Mouse (Mus musculus) MEL (cell line): Measurements from ENCODE around the gene Ap3m1. TPM values are rescaled to one million over a fixed set of nuclear protein-coding genes. Genes with fewer than 3 reads are reported as not detected.

Experiments used
- DNase-seq: peaks from one replicate; pipeline ENCODE4 v3.0.0; 2011; ENCODE audit warnings: low read depth, low spot score
- H3K27ac ChIP-seq: 2 replicates; pipeline ENCODE4 v1.5.1; 2012; ENCODE audit warnings: low read depth, mild to moderate bottlenecking, control low read depth, low read length, moderate library complexity; ENCODE audit not compliant: control insufficient read depth
- H3K27me3 ChIP-seq, 2 experiments: fragments of 150-350 bp in 1 of 2; sonication (generic) in 1 of 2; 2 replicates each; pipeline ENCODE4 v1.6.1; 2012; ENCODE audit warnings: low read length in 2 of 2, mild to moderate bottlenecking in 2 of 2, improper control_type of control experiment in 1 of 2, moderate library complexity in 1 of 2; ENCODE audit not compliant: insufficient read depth in 2 of 2, control insufficient read depth in 1 of 2
- H3K36me3 ChIP-seq, 2 experiments: 2 replicates each; pipeline ENCODE4 v1.6.1; 2012 to 2014; ENCODE audit warnings: low read length in 2 of 2, improper control_type of control experiment in 1 of 2, inconsistent platforms in 1 of 2, mild to moderate bottlenecking in 1 of 2; ENCODE audit not compliant: insufficient read depth in 2 of 2, control insufficient read depth in 1 of 2
- H3K4me1 ChIP-seq, 2 experiments: fragments of 150-350 bp in 1 of 2; sonication (generic) in 1 of 2; 2 replicates each; pipeline ENCODE4 v1.6.1; 2012; ENCODE audit warnings: low read length in 2 of 2, improper control_type of control experiment in 1 of 2, mild to moderate bottlenecking in 1 of 2; ENCODE audit not compliant: insufficient read depth in 2 of 2, control insufficient read depth in 1 of 2
- H3K4me3 ChIP-seq, 2 experiments: fragments of 150-350 bp in 1 of 2; sonication (generic) in 1 of 2; 2 replicates each; pipeline ENCODE4 v1.5.1; 2012; ENCODE audit warnings: low read depth in 2 of 2, low read length in 2 of 2, mild to moderate bottlenecking in 2 of 2, moderate library complexity in 2 of 2, control low read depth in 1 of 2, improper control_type of control experiment in 1 of 2; ENCODE audit not compliant: control insufficient read depth in 1 of 2, insufficient read depth in 1 of 2
- H3K79me2 ChIP-seq: 2 replicates; pipeline ENCODE4 v1.6.1; 2012; ENCODE audit warnings: mild to moderate bottlenecking, low read length, moderate library complexity; ENCODE audit not compliant: control insufficient read depth, poor library complexity, insufficient read depth
- H3K9ac ChIP-seq: 2 replicates; pipeline ENCODE4 v1.6.1; 2012; ENCODE audit warnings: low read depth, mild to moderate bottlenecking, control low read depth, low read length, moderate library complexity; ENCODE audit not compliant: control insufficient read depth, poor library complexity, severe bottlenecking
- H3K9me3 ChIP-seq: fragments of 150-350 bp; sonication (generic); replicated peaks from 2 replicates; pipeline ENCODE4 v1.6.1; 2012; ENCODE audit warnings: mild to moderate bottlenecking, low read length, improper control_type of control experiment, moderate library complexity; ENCODE audit not compliant: insufficient read depth
- BHLHE40 ChIP-seq: IDR thresholded peaks from 2 replicates; pipeline ENCODE4 v1.6.1; 2012; ENCODE audit warnings: low read depth, mild to moderate bottlenecking, inconsistent platforms, low read length, improper control_type of control experiment, borderline replicate concordance
- CHD1 ChIP-seq: IDR thresholded peaks from 2 replicates; pipeline ENCODE4 v1.6.1; 2012; ENCODE audit warnings: low read depth, mild to moderate bottlenecking, inconsistent platforms, low read length, improper control_type of control experiment
- CHD2 ChIP-seq: IDR thresholded peaks from 2 replicates; pipeline ENCODE4 v1.6.1; 2011; ENCODE audit warnings: low read length, improper control_type of control experiment
- CTCF ChIP-seq, 3 experiments: IDR thresholded peaks in 2 of 3; conservative IDR thresholded peaks in 1 of 3; 2 replicates each; pipeline ENCODE4 v1.5.1; 2011 to 2012; ENCODE audit warnings: low read length in 3 of 3, low read depth in 2 of 3, mild to moderate bottlenecking in 2 of 3, improper control_type of control experiment in 1 of 3, inconsistent platforms in 1 of 3, mixed read lengths in 1 of 3, moderate library complexity in 1 of 3; ENCODE audit not compliant: control insufficient read depth in 1 of 3, insufficient read depth in 1 of 3, poor library complexity in 1 of 3, severe bottlenecking in 1 of 3
- E2F4 ChIP-seq: IDR thresholded peaks from 2 replicates; pipeline ENCODE4 v1.6.1; 2011; ENCODE audit warnings: low read depth, low read length, improper control_type of control experiment, borderline replicate concordance
- ELF1 ChIP-seq: IDR thresholded peaks from 2 replicates; pipeline ENCODE4 v1.6.1; 2014; ENCODE audit warnings: low read depth, mild to moderate bottlenecking, inconsistent platforms, low read length, improper control_type of control experiment, moderate library complexity
- ETS1 ChIP-seq: IDR thresholded peaks from 2 replicates; pipeline ENCODE4 v1.6.1; 2012; ENCODE audit warnings: low read depth, mild to moderate bottlenecking, inconsistent platforms, low read length, improper control_type of control experiment, moderate library complexity
- GABPA ChIP-seq: IDR thresholded peaks from 2 replicates; pipeline ENCODE4 v1.6.1; 2012; ENCODE audit warnings: low read depth, mild to moderate bottlenecking, inconsistent platforms, low read length, improper control_type of control experiment, moderate library complexity
- GATA1 ChIP-seq: IDR thresholded peaks from 2 replicates; pipeline ENCODE4 v1.6.1; 2011; ENCODE audit warnings: low read depth, low read length, improper control_type of control experiment
- JUND ChIP-seq: IDR thresholded peaks from 2 replicates; pipeline ENCODE4 v1.6.1; 2011; ENCODE audit warnings: low read depth, mild to moderate bottlenecking, improper control_type of control experiment, low read length
- MAFK ChIP-seq: IDR thresholded peaks from 2 replicates; pipeline ENCODE4 v1.6.1; 2011; ENCODE audit warnings: low read depth, mild to moderate bottlenecking, low read length, improper control_type of control experiment, borderline replicate concordance
- MXI1 ChIP-seq: IDR thresholded peaks from 2 replicates; pipeline ENCODE4 v1.6.1; 2011; ENCODE audit warnings: mild to moderate bottlenecking, low read depth, low read length, improper control_type of control experiment
- MYB ChIP-seq: IDR thresholded peaks from 2 replicates; pipeline ENCODE4 v1.6.1; 2011; ENCODE audit warnings: mild to moderate bottlenecking, low read depth, low read length, improper control_type of control experiment
- NELFE ChIP-seq: IDR thresholded peaks from 2 replicates; pipeline ENCODE4 v1.6.1; 2011; ENCODE audit warnings: low read depth, low read length, improper control_type of control experiment
- NRF1 ChIP-seq: IDR thresholded peaks from 2 replicates; pipeline ENCODE4 v1.6.1; 2014; ENCODE audit warnings: low read depth, mild to moderate bottlenecking, inconsistent platforms, low read length, improper control_type of control experiment, moderate library complexity; ENCODE audit not compliant: poor library complexity, insufficient read depth, severe bottlenecking
- POLR2A ChIP-seq, 2 experiments: IDR thresholded peaks; 2 replicates each; pipeline ENCODE4 v1.6.1; 2011 to 2012; ENCODE audit warnings: low read length in 2 of 2, mild to moderate bottlenecking in 2 of 2, control low read depth in 1 of 2, improper control_type of control experiment in 1 of 2, low read depth in 1 of 2, moderate library complexity in 1 of 2; ENCODE audit not compliant: control insufficient read depth in 1 of 2, insufficient read depth in 1 of 2, poor library complexity in 1 of 2
- POLR2AphosphoS2 ChIP-seq: IDR thresholded peaks from 2 replicates; pipeline ENCODE4 v1.6.1; 2011; ENCODE audit warnings: low read length, improper control_type of control experiment
- RAD21 ChIP-seq: IDR thresholded peaks from 2 replicates; pipeline ENCODE4 v1.6.1; 2011; ENCODE audit warnings: mild to moderate bottlenecking, low read depth, low read length, improper control_type of control experiment
- RCOR1 ChIP-seq: IDR thresholded peaks from 2 replicates; pipeline ENCODE4 v1.6.1; 2012; ENCODE audit warnings: low read depth, mild to moderate bottlenecking, inconsistent platforms, low read length, improper control_type of control experiment
- SIN3A ChIP-seq: IDR thresholded peaks from 2 replicates; pipeline ENCODE4 v1.6.1; 2012; ENCODE audit warnings: low read length, improper control_type of control experiment, inconsistent platforms
- SMC3 ChIP-seq: IDR thresholded peaks from 2 replicates; pipeline ENCODE4 v1.6.1; 2011; ENCODE audit warnings: low read depth, low read length, improper control_type of control experiment
- TAL1 ChIP-seq: IDR thresholded peaks from 2 replicates; pipeline ENCODE4 v1.6.1; 2012; ENCODE audit warnings: mild to moderate bottlenecking, inconsistent platforms, low read length, moderate library complexity, mixed read lengths
- TBP ChIP-seq: IDR thresholded peaks from 2 replicates; pipeline ENCODE4 v1.8.0; 2011; ENCODE audit warnings: low read depth, low read length, improper control_type of control experiment
- TCF12 ChIP-seq: IDR thresholded peaks from 2 replicates; pipeline ENCODE4 v1.6.1; 2014; ENCODE audit warnings: low read depth, mild to moderate bottlenecking, inconsistent platforms, low read length, improper control_type of control experiment, moderate library complexity
- UBTF ChIP-seq: IDR thresholded peaks from 2 replicates; pipeline ENCODE4 v1.6.1; 2012; ENCODE audit warnings: low read depth, mild to moderate bottlenecking, inconsistent platforms, low read length, improper control_type of control experiment, moderate library complexity, borderline replicate concordance; ENCODE audit not compliant: insufficient read depth
- USF1 ChIP-seq: IDR thresholded peaks from 2 replicates; pipeline ENCODE4 v1.6.1; 2014; ENCODE audit warnings: low read depth, mild to moderate bottlenecking, inconsistent platforms, low read length, improper control_type of control experiment, moderate library complexity
- ZC3H11A ChIP-seq: IDR thresholded peaks from 2 replicates; pipeline ENCODE4 v1.6.1; 2012; ENCODE audit warnings: low read depth, mild to moderate bottlenecking, inconsistent platforms, low read length, improper control_type of control experiment
- ZMIZ1 ChIP-seq: IDR thresholded peaks from 2 replicates; pipeline ENCODE4 v1.6.1; 2012; ENCODE audit warnings: low read depth, mild to moderate bottlenecking, inconsistent platforms, low read length, improper control_type of control experiment, moderate library complexity
- ZNF384 ChIP-seq: IDR thresholded peaks from 2 replicates; pipeline ENCODE4 v1.6.1; 2012; ENCODE audit warnings: low read depth, mild to moderate bottlenecking, inconsistent platforms, low read length, improper control_type of control experiment
- polyA plus RNA-seq, 2 experiments: library from polyadenylated mRNA; stranded (reverse) in 1 of 2; unstranded in 1 of 2; fragments of >175 nt in 1 of 2; fragments of >200 nt in 1 of 2; gene quantifications; 2 replicates each; pipeline versions ENCODE4 v1.2.1 to v1.2.4; 2012; ENCODE audit warnings: low replicate concordance in 2 of 2, low read depth in 1 of 2; ENCODE audit not compliant: insufficient read length in 2 of 2, insufficient read depth in 1 of 2, missing spikeins in 1 of 2
- total RNA-seq: library from RNA; depleted of rRNA; stranded (reverse); fragments of 300-350 nt; gene quantifications from 2 replicates; pipeline ENCODE4 v1.2.3, GENCODE M21; 2012

Gene Ap3m1
- total and polyA plus RNA-seq, 3 experiments, result 31.8 to 47.4 TPM; not detected in 1

GRCm38 (mm10) chr14:21073981-21074380 is 21.7 kb upstream of the Ap3m1 start (continued):
- TF ChIP-seq CHD1 (no peak; the same call in 1 of the 2 replicates), ZNF384 (0 out of 2 replicates have a peak, but pooled peaks have one; percentile 13)

- peaks cover 0 to 43% of the 10 kb centered on the region in 2 experiments; a peak in 2 of 4 replicates for H3K36me3 ChIP-seq
Measured at GRCm38 (mm10) chr14:21069594-21069993, 17.3 kb upstream of the Ap3m1 start.

GRCm38 (mm10) chr14:21065490-21066162 is 13.3 kb upstream of the Ap3m1 start:
- Histone ChIP-seq H3K4me1 (peaks cover 26 to 49% of the 10 kb centered on the region in 2 experiments), H3K9ac (no peak overlapping the region)
- TF ChIP-seq JUND (no peak), BHLHE40 (no peak), UBTF (no peak), TCF12 (peak; percentile 39; the same call in 1 of the 2 replicates), E2F4 (no peak), NELFE (no peak), ZMIZ1 (0 out of 2 replicates have a peak, but pooled peaks have one; percentile 41), RAD21 (no peak), ETS1 (peak; percentile 70), CHD2 (no peak), USF1 (no peak), NRF1 (no peak), POLR2A (IDR thresholded peaks at IDR 0.05; ENCODE audit: control insufficient read depth in 1 of 2, insufficient read depth in 1 of 2, low read depth in 1 of 2, low read length in 2 of 2, poor library complexity in 1 of 2) (no peak), SMC3 (no peak), TAL1 (no peak), MYB (no peak), CHD1 (no peak), MAFK (no peak), GABPA (no peak), ELF1 (peak; percentile 22; the same call in 1 of the 2 replicates), CTCF (IDR thresholded peaks at IDR 0.05 in 2 of 3, conservative IDR thresholded peaks at IDR 0.05 in 1 of 3; ENCODE audit: control insufficient read depth in 1 of 3, insufficient read depth in 1 of 3, low read depth in 2 of 3, low read length in 3 of 3, poor library complexity in 1 of 3, severe bottlenecking in 1 of 3) (no peak), MXI1 (no peak), POLR2AphosphoS2 (no peak), SIN3A (peak; percentile 44; the same call in 1 of the 2 replicates), TBP (no peak)

More at GRCm38 (mm10) chr14:21069594-21069993, 17.3 kb upstream of the Ap3m1 start:
- peak; percentile 67 for DNase-seq
- Histone ChIP-seq H3K79me2 (peaks cover 13% of the 10 kb centered on the region), H3K27me3 (no peaks in the 10 kb centered on the region), H3K27ac (no peak overlapping the region), H3K9ac (no peak overlapping the region), H3K9me3 (no peaks in the 10 kb centered on the region), H3K4me3 (no peak overlapping the region), H3K4me1 (peaks cover 20 to 31% of the 10 kb centered on the region in 2 experiments)
- TF ChIP-seq ZC3H11A, result no peak
- TF ChIP-seq RAD21, result no peak; the same call in 1 of the 2 replicates
- TF ChIP-seq RCOR1, result no peak
- no peak for TF ChIP-seq GATA1
- TF ChIP-seq SMC3, result peak; percentile 33; the same call in 1 of the 2 replicates
- TF ChIP-seq CTCF (IDR thresholded peaks at IDR 0.05 in 2 of 3, conservative IDR thresholded peaks at IDR 0.05 in 1 of 3; ENCODE audit: control insufficient read depth in 1 of 3, insufficient read depth in 1 of 3, low read depth in 2 of 3, low read length in 3 of 3, poor library complexity in 1 of 3, severe bottlenecking in 1 of 3), result peak; percentile 46 to 52 (median 47)

More at GRCm38 (mm10) chr14:21065490-21066162, 13.3 kb upstream of the Ap3m1 start:
- peak overlapping the region in 1 of 2 experiments; percentile 28; a peak in 2 of 4 replicates for H3K4me3 ChIP-seq
- no peaks in the 10 kb centered on the region for H3K27me3 ChIP-seq
- peaks cover 4% of the 10 kb centered on the region; the same call in 1 of the 2 replicates for H3K79me2 ChIP-seq
- peak; percentile 41 for DNase-seq
- H3K27ac ChIP-seq, result peak overlapping the region; percentile 62
- no peaks in the 10 kb centered on the region for H3K9me3 ChIP-seq
- H3K36me3 ChIP-seq, result peaks cover 0 to 65% of the 10 kb centered on the region in 2 experiments; a peak in 2 of 4 replicates
